Mouse (Mus musculus) kidney, embryonic 14.5 days (tissue): ENCODE measurements at regions not wholly inside any gene's neighbourhood (a gene's known extent, or its start where the extent isn't known, plus 50 kb on each side); places are given as distances from the start of the nearest gene placed in this dataset.

Source experiments
- ATAC-seq: fragments of 200-750 bp; cut with Nextera tagmentation; 2 replicates; pipeline ENCODE4 v1.8.0; 2017; ENCODE audit warnings: moderate number of reproducible peaks, mild to moderate bottlenecking, moderate TSS enrichment, moderate library complexity; ENCODE audit not compliant: low FRiP score, low TSS enrichment
- H3K27ac ChIP-seq: fragments of 300-500 bp; sonication (generic); 2 replicates; pipeline ENCODE4 v1.5.1; 2014; ENCODE audit warnings: low read depth, mild to moderate bottlenecking, low read length, moderate library complexity, mixed read lengths
- H3K27me3 ChIP-seq: fragments of 300-500 bp; sonication (generic); 2 replicates; pipeline ENCODE4 v1.6.1; 2014; ENCODE audit warnings: mild to moderate bottlenecking, low read length; ENCODE audit not compliant: control insufficient read depth, insufficient read depth
- H3K36me3 ChIP-seq: fragments of 300-500 bp; sonication (generic); 2 replicates; pipeline ENCODE4 v1.6.1; 2014; ENCODE audit warnings: low read length, mixed read lengths; ENCODE audit not compliant: control insufficient read depth, insufficient read depth
- H3K4me1 ChIP-seq: fragments of 300-500 bp; sonication (generic); 2 replicates; pipeline ENCODE4 v1.6.1; 2014; ENCODE audit warnings: low read length, mixed read lengths; ENCODE audit not compliant: control insufficient read depth, insufficient read depth
- H3K4me2 ChIP-seq: fragments of 300-500 bp; sonication (generic); replicated peaks from 2 replicates; pipeline ENCODE4 v1.6.1; 2014; ENCODE audit warnings: low read depth, mild to moderate bottlenecking, low read length
- H3K4me3 ChIP-seq: fragments of 300-500 bp; sonication (generic); 2 replicates; pipeline ENCODE4 v1.5.1; 2014; ENCODE audit warnings: mild to moderate bottlenecking, low read length
- H3K9ac ChIP-seq: fragments of 300-500 bp; sonication (generic); 2 replicates; pipeline ENCODE4 v1.6.1; 2014; ENCODE audit warnings: low read depth, mild to moderate bottlenecking, low read length, moderate library complexity
- H3K9me3 ChIP-seq: fragments of 300-500 bp; sonication (generic); 2 replicates; pipeline ENCODE4 v1.6.1; 2016; ENCODE audit warnings: low read length; ENCODE audit not compliant: control insufficient read depth
- WGBS: fragments of 180-500 bp; shearing (Covaris S2); extraction: QIAGEN DNeasy Blood & Tissue Kit; methylation state at CpG from one replicate; pipeline ENCODE4 v1.1.7; 2014; 5-methylcytosine and 5-hydroxymethylcytosine counted together

GRCm38 (mm10) chr8:93683773-93684391 lies 125.9 kb upstream of the Gnao1 start:
- Histone ChIP-seq H3K4me2 (no peak overlapping the region), H3K4me1 (no peaks in the 10 kb centered on the region), H3K27ac (no peak overlapping the region), H3K9me3 (no peaks in the 10 kb centered on the region), H3K4me3 (no peak overlapping the region), H3K27me3 (no peaks in the 10 kb centered on the region), H3K36me3 (no peaks in the 10 kb centered on the region), H3K9ac (no peak overlapping the region)
- no peak for ATAC-seq
- 88% methylated on average over 12 of the region's 12 CpGs for WGBS

DNA sequence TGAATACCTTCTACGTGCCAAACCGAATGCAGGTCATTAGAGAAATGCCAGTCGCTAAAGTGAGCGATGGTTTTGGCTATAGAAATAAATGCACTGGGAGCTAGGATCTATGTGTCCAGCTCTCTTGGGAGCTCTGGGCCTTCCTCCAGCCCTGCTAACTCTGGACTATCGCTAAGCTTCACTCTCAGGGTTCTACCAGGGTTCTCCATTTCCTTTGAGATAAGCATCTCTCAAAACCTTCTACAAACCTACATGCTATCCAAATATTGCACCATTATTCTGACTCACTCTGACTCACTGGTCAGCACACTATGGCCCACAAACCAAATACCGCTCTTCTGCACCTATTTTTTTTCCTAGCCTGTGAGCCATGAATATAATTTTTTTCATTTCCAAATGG lies 125.4 kb upstream of the Gnao1 start:
- Histone ChIP-seq H3K9ac (no peak overlapping the region), H3K4me2 (no peak overlapping the region), H3K27ac (no peak overlapping the region), H3K9me3 (no peaks in the 10 kb centered on the region), H3K4me3 (no peak overlapping the region), H3K4me1 (no peaks in the 10 kb centered on the region), H3K27me3 (no peaks in the 10 kb centered on the region), H3K36me3 (no peaks in the 10 kb centered on the region)
- 94% methylated on average over 6 of the region's 6 CpGs for WGBS
- no peak for ATAC-seq

DNA sequence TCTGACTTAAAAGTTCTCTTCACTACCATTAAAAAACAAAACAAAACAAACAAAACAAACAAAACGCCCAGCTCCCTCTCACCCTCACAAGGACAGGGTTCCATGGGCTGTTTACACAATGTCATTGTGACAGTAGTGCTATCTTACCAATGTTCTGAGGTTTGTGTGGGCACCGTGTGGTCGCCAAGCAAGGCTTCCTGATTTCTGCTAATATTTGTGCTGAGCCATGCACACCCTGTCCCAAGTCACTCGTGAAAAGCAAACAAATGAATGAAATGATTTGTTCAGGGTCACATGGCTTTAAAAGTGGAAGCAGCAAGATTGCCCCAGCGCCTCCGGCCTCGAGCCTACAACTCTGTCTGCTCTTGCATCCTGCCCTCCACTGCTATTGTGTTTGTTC lies 120.9 kb upstream of the Gnao1 start:
- WGBS = 58% methylated on average over 7 of the region's 7 CpGs
- no peaks in the 10 kb centered on the region for H3K36me3 ChIP-seq
- H3K4me2 ChIP-seq = no peak overlapping the region
- H3K9me3 ChIP-seq = no peaks in the 10 kb centered on the region
- no peak overlapping the region for H3K27ac ChIP-seq
- no peaks in the 10 kb centered on the region for H3K27me3 ChIP-seq
- H3K4me1 ChIP-seq = no peaks in the 10 kb centered on the region
- no peak for ATAC-seq
- no peak overlapping the region for H3K9ac ChIP-seq
- no peak overlapping the region for H3K4me3 ChIP-seq

GRCm38 (mm10) chr8:93689832-93690471 lies 119.8 kb upstream of the Gnao1 start:
- 92% methylated on average over 4 of the region's 4 CpGs for WGBS
- no peaks in the 10 kb centered on the region for H3K27me3 ChIP-seq
- H3K4me2 ChIP-seq = no peak overlapping the region
- no peak overlapping the region for H3K4me3 ChIP-seq
- no peaks in the 10 kb centered on the region for H3K9me3 ChIP-seq
- no peaks in the 10 kb centered on the region for H3K4me1 ChIP-seq
- no peaks in the 10 kb centered on the region for H3K36me3 ChIP-seq
- no peak overlapping the region for H3K27ac ChIP-seq
- ATAC-seq = no peak
- H3K9ac ChIP-seq = no peak overlapping the region

GRCm38 (mm10) chr8:93691375-93691774 lies 118.4 kb upstream of the Gnao1 start:
- Histone ChIP-seq H3K9ac (no peak overlapping the region), H3K36me3 (no peaks in the 10 kb centered on the region), H3K4me3 (no peak overlapping the region), H3K4me1 (no peaks in the 10 kb centered on the region), H3K27ac (no peak overlapping the region), H3K4me2 (no peak overlapping the region), H3K27me3 (no peaks in the 10 kb centered on the region), H3K9me3 (no peaks in the 10 kb centered on the region)
- 88% methylated on average over 2 of the region's 2 CpGs for WGBS
- ATAC-seq = no peak

- Histone ChIP-seq H3K4me1 (no peaks in the 10 kb centered on the region), H3K9me3 (no peaks in the 10 kb centered on the region), H3K36me3 (no peaks in the 10 kb centered on the region), H3K9ac (no peak overlapping the region), H3K4me3 (no peak overlapping the region), H3K4me2 (no peak overlapping the region), H3K27me3 (no peaks in the 10 kb centered on the region), H3K27ac (no peak overlapping the region)
- WGBS = 66% methylated on average over 2 of the region's 2 CpGs
- ATAC-seq = no peak
These were observed 117.9 kb upstream of the Gnao1 start for GRCm38 (mm10) chr8:93691826-93692225.

- ATAC-seq = no peak
- Histone ChIP-seq H3K9ac (no peak overlapping the region), H3K27ac (no peak overlapping the region), H3K4me3 (no peak overlapping the region), H3K9me3 (no peaks in the 10 kb centered on the region), H3K36me3 (no peaks in the 10 kb centered on the region), H3K4me2 (no peak overlapping the region), H3K27me3 (no peaks in the 10 kb centered on the region), H3K4me1 (no peaks in the 10 kb centered on the region)
- WGBS = 55% methylated on average over 7 of the region's 7 CpGs
These were observed 112.6 kb upstream of the Gnao1 start for GRCm38 (mm10) chr8:93697206-93697605.

GRCm38 (mm10) chr8:93698508-93698907 lies 111.3 kb upstream of the Gnao1 start:
- Histone ChIP-seq H3K4me3 (no peak overlapping the region), H3K36me3 (no peaks in the 10 kb centered on the region), H3K27ac (no peak overlapping the region), H3K9me3 (no peaks in the 10 kb centered on the region), H3K9ac (no peak overlapping the region), H3K4me1 (no peaks in the 10 kb centered on the region), H3K27me3 (no peaks in the 10 kb centered on the region), H3K4me2 (no peak overlapping the region)
- ATAC-seq = no peak
- 91% methylated on average over 3 of the region's 3 CpGs for WGBS

DNA sequence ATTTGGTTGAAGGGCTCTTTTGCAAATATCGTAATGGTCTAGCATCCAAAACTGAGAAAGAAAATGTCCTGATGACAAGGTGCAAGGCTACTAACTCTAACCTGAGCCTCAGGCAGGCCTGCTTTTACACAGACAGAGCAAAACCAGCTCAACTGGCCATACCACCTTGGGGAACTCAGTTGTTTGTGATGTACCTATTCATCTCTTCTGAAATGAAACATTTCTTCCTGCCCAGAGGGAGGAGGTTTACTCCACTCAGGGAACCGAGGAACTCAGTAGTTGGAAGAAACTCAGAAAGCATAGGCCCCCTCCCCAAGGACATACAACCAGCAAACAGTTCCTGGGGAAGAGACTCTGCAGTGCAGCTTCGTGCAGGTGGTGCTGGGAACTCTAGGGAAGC lies 108.4 kb upstream of the Gnao1 start:
- no peak overlapping the region for H3K27ac ChIP-seq
- H3K4me3 ChIP-seq = no peak overlapping the region
- H3K27me3 ChIP-seq = no peaks in the 10 kb centered on the region
- H3K4me1 ChIP-seq = no peaks in the 10 kb centered on the region
- no peak overlapping the region for H3K9ac ChIP-seq
- no peaks in the 10 kb centered on the region for H3K9me3 ChIP-seq
- no peak for ATAC-seq
- 75% methylated on average over 3 of the region's 3 CpGs for WGBS
- H3K36me3 ChIP-seq = no peaks in the 10 kb centered on the region
- no peak overlapping the region for H3K4me2 ChIP-seq
